Mouse (Mus musculus): ENCODE results near the gene Ccser2. TPM values are rescaled to one million over a fixed set of nuclear protein-coding genes. Genes with fewer than 3 reads are reported as not detected.

The Ccser2 gene
- total RNA-seq, 2 experiments from 2014 or later, result 106 to 115 TPM

GRCm38 (mm10) chr14:36885117-36885516 is 83.5 kb downstream of the Ccser2 start:
- intact Hi-C loops (cut with DNase I), result no loop called here
- DNase-seq, result no peak

- DNase-seq, result no peak
- intact Hi-C loops (cut with DNase I), result no loop called here
Observed at GRCm38 (mm10) chr14:36883576-36883975, 85.0 kb downstream of the Ccser2 start.

GRCm38 (mm10) chr14:36870257-36870656 is 98.3 kb downstream of the Ccser2 start:
- intact Hi-C loops (cut with DNase I), result no loop called here
- no peak for DNase-seq

- intact Hi-C loops (cut with DNase I), result loop anchor here (5.0 kb wide), 1 partner anchor 263 kb away; no protein-coding TSS in a partner anchor
Observed at GRCm38 (mm10) chr14:36868769-36869362, 99.7 kb downstream of the Ccser2 start.

GRCm38 (mm10) chr14:36866966-36867700 is 101.4 kb downstream of the Ccser2 start:
- intact Hi-C loops (cut with DNase I), result loop anchor here (1.0 to 5.0 kb wide), 4 partner anchors 70 to 265 kb away; no protein-coding TSS in a partner anchor
- peak; percentile 64 to 83 for DNase-seq

More at GRCm38 (mm10) chr14:36868769-36869362, 99.7 kb downstream of the Ccser2 start:
- no peak for DNase-seq

- intact Hi-C loops (cut with DNase I), result no loop called here
- peak; percentile 84 to 94 for DNase-seq
Observed at GRCm38 (mm10) chr14:36863877-36864489, 104.6 kb downstream of the Ccser2 start.

- intact Hi-C loops (cut with DNase I), result no loop called here
- DNase-seq, result peak; percentile 19 to 61
Observed at GRCm38 (mm10) chr14:36862387-36862786, 106.2 kb downstream of the Ccser2 start.

GRCm38 (mm10) chr14:36858932-36859331 is 109.6 kb downstream of the Ccser2 start:
- no peak for DNase-seq
- intact Hi-C loops (cut with DNase I), result no loop called here

GRCm38 (mm10) chr14:36852972-36853371 is 115.6 kb downstream of the Ccser2 start:
- intact Hi-C loops (cut with DNase I), result no loop called here
- no peak for DNase-seq

GRCm38 (mm10) chr14:36848860-36849259 is 119.7 kb downstream of the Ccser2 start:
- DNase-seq, result no peak
- intact Hi-C loops (cut with DNase I), result no loop called here

Other genes with a start within 250 kb of the Ccser2 start
- gene Rgr, start 80.2 kb upstream of the Ccser2 start, total RNA-seq (2021), result not detected
- not detected for gene Lrit1, start 86.1 kb upstream of the Ccser2 start, total RNA-seq (2021)
- not detected for gene Lrit2, start 99.2 kb upstream of the Ccser2 start, total RNA-seq (2021)
- gene Cdhr1, start 129.6 kb upstream of the Ccser2 start, total RNA-seq (2021), result under 1 TPM in 1 of 2 experiments, not detected in 1; 0.07 TPM
- gene 2610528A11Rik, start 145.2 kb upstream of the Ccser2 start, total RNA-seq (2021), result under 1 TPM; 0.37 to 0.60 TPM
- gene Ghitm, start 166.5 kb upstream of the Ccser2 start, total RNA-seq (2021), result 100 to 1,000 TPM; 503 to 525 TPM

Measured in heart, postnatal 10 days (tissue).